Mouse (Mus musculus) embryonic facial prominence, embryonic 14.5 days (tissue): ENCODE measurements around the gene Gm20696. TPM values are rescaled to one million over a fixed set of nuclear protein-coding genes. Genes with fewer than 3 reads are reported as not detected.

Experiments used
- ATAC-seq: fragments of 200-750 bp; cut with Nextera tagmentation; 2 replicates; pipeline ENCODE4 v1.8.0; 2017; ENCODE audit warnings: low read depth, moderate number of reproducible peaks, moderate TSS enrichment
- DNase-seq: peaks from one replicate; pipeline ENCODE4 v3.0.0-alpha.2; 2015; ENCODE audit warnings: low spot score
- H3K27ac ChIP-seq: fragments of 300-500 bp; sonication (generic); replicated peaks from 2 replicates; pipeline ENCODE4 v1.5.1; 2014; ENCODE audit warnings: low read depth, mild to moderate bottlenecking, low read length, moderate library complexity
- H3K27me3 ChIP-seq: fragments of 300-500 bp; sonication (generic); replicated peaks from 2 replicates; pipeline ENCODE4 v1.6.1; 2014; ENCODE audit warnings: low read length; ENCODE audit not compliant: control insufficient read depth, insufficient read depth
- H3K36me3 ChIP-seq: fragments of 300-500 bp; sonication (generic); 2 replicates; pipeline ENCODE4 v1.6.1; 2014; ENCODE audit warnings: low read length, mixed read lengths; ENCODE audit not compliant: control insufficient read depth, insufficient read depth
- H3K4me1 ChIP-seq: fragments of 300-500 bp; sonication (generic); 2 replicates; pipeline ENCODE4 v1.6.1; 2014; ENCODE audit warnings: antibody characterized with exemption, low read length; ENCODE audit not compliant: control insufficient read depth, insufficient read depth
- H3K4me2 ChIP-seq: fragments of 300-500 bp; sonication (generic); 2 replicates; pipeline ENCODE4 v1.6.1; 2014; ENCODE audit warnings: low read depth, mild to moderate bottlenecking, low read length, moderate library complexity, mixed read lengths
- H3K4me3 ChIP-seq: fragments of 300-500 bp; sonication (generic); 2 replicates; pipeline ENCODE4 v1.5.1; 2014; ENCODE audit warnings: low read depth, mild to moderate bottlenecking, low read length
- H3K9ac ChIP-seq: fragments of 300-500 bp; sonication (generic); 2 replicates; pipeline ENCODE4 v1.6.1; 2014; ENCODE audit warnings: low read depth, mild to moderate bottlenecking, low read length, moderate library complexity, mixed read lengths
- H3K9me3 ChIP-seq: fragments of 300-500 bp; sonication (generic); 2 replicates; pipeline ENCODE4 v1.6.1; 2016; ENCODE audit warnings: low read length; ENCODE audit not compliant: control insufficient read depth
- WGBS: fragments of 180-500 bp; shearing (Covaris S2); extraction: QIAGEN DNeasy Blood & Tissue Kit; methylation state at CpG from one replicate; pipeline ENCODE4 v1.1.7; 2014; 5-methylcytosine and 5-hydroxymethylcytosine counted together
- polyA plus RNA-seq: library from polyadenylated mRNA; unstranded; fragments of >200 nt; fragmentation: Nextera tagmentation; extraction: Ambion mirVana; gene quantifications from 2 replicates; pipeline ENCODE4 v1.2.1, GENCODE M21; 2014

The Gm20696 gene
- polyA plus RNA-seq, 1 experiment from 2014 or later = 3.0 TPM

GRCm38 (mm10) chr6:99368118-99368753 lies 298.4 kb downstream of the Gm20696 start:
- DNase-seq (no peak), ATAC-seq (no peak)
- H3K27ac ChIP-seq = no peak overlapping the region
- H3K4me2 ChIP-seq = no peak overlapping the region
- no peaks in the 10 kb centered on the region for H3K36me3 ChIP-seq
- H3K9ac ChIP-seq = no peak overlapping the region
- H3K4me3 ChIP-seq = no peak overlapping the region
- no peaks in the 10 kb centered on the region for H3K9me3 ChIP-seq
- WGBS = 79% methylated on average over 4 of the region's 4 CpGs
- no peaks in the 10 kb centered on the region for H3K27me3 ChIP-seq
- H3K4me1 ChIP-seq = no peaks in the 10 kb centered on the region; the same call in 1 of the 2 replicates

DNA sequence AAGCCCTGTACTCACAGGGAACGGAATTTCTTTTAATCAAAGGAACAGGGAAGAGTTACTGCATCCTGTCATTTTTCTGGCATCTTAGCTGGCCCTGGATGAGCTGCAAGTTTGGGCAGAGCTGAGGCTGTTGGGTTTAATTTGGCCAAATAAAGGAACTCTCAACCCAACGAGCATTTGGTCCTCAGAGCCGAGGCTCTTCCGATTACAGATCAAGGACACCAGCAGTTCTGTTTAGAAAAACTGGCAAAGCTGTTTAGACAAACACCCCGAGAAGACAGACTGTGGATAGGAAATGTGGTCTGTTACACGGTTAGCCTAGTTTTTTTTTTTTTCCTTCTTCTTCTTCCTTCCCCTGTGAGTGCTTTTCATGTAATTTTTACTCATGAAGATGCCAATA lies 302.1 kb downstream of the Gm20696 start:
- H3K36me3 ChIP-seq = no peaks in the 10 kb centered on the region
- ATAC-seq = no peak
- H3K4me1 ChIP-seq = no peaks in the 10 kb centered on the region
- H3K9ac ChIP-seq = no peak overlapping the region
- H3K27me3 ChIP-seq = no peaks in the 10 kb centered on the region
- WGBS = 41% methylated on average over 6 of the region's 6 CpGs
- no peak overlapping the region for H3K27ac ChIP-seq
- H3K4me3 ChIP-seq = no peak overlapping the region
- H3K9me3 ChIP-seq = no peaks in the 10 kb centered on the region
- no peak overlapping the region for H3K4me2 ChIP-seq
- DNase-seq = no peak

GRCm38 (mm10) chr6:99360581-99360980 lies 306.0 kb downstream of the Gm20696 start:
- DNase-seq (no peak), ATAC-seq (no peak)
- Histone ChIP-seq H3K9ac (no peak overlapping the region), H3K4me3 (no peak overlapping the region), H3K4me1 (no peaks in the 10 kb centered on the region), H3K27me3 (no peaks in the 10 kb centered on the region), H3K4me2 (no peak overlapping the region), H3K27ac (no peak overlapping the region), H3K9me3 (no peaks in the 10 kb centered on the region), H3K36me3 (no peaks in the 10 kb centered on the region)
- WGBS = 88% methylated on average over 4 of the region's 4 CpGs

- WGBS = 77% methylated on average over 6 of the region's 6 CpGs
- H3K27ac ChIP-seq = no peak overlapping the region
- DNase-seq = no peak
- no peak overlapping the region for H3K9ac ChIP-seq
- ATAC-seq = no peak
- H3K9me3 ChIP-seq = no peaks in the 10 kb centered on the region
- no peaks in the 10 kb centered on the region for H3K27me3 ChIP-seq
- H3K4me3 ChIP-seq = no peak overlapping the region
- H3K4me2 ChIP-seq = no peak overlapping the region
- H3K4me1 ChIP-seq = no peaks in the 10 kb centered on the region
- H3K36me3 ChIP-seq = no peaks in the 10 kb centered on the region
Measured at GRCm38 (mm10) chr6:99359765-99360499, 306.7 kb downstream of the Gm20696 start.

DNA sequence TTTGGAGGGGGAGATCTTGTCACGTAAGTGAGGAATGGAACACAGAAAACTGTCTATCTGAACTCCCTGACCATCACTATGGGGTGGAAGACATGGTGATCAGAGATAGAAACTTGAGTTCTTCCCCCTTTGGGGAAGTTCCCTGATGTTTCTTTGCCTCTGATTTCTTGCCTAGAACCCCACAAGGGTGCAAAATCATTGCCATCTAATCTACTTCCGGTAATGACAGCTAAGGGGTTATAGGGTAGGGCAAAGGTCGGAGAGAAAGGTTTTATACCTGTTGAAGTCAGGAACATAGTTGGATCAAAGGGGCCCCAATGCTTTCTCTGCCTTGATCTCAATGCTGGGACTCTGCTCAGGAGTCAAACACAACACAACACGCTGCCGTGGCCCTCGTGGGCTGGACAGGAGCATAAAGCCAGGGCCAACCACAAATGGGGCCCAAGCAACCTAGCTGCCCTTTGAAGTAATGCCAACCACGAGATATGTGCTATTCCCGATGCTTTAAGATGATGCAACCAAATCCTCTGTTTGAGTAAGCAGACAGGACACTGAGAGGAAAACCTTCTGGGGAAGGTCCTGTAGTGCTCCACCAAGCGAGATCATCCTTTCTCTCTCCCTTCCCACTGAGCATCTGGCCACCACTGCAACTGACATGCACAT lies 307.4 kb downstream of the Gm20696 start:
- ATAC-seq (no peak), DNase-seq (no peak)
- Histone ChIP-seq H3K9me3 (no peaks in the 10 kb centered on the region), H3K36me3 (no peaks in the 10 kb centered on the region), H3K4me1 (peaks cover 3% of the 10 kb centered on the region; the same call in 1 of the 2 replicates), H3K4me3 (no peak overlapping the region), H3K27ac (no peak overlapping the region), H3K4me2 (no peak overlapping the region), H3K27me3 (no peaks in the 10 kb centered on the region), H3K9ac (no peak overlapping the region)
- 77% methylated on average over 9 of the region's 9 CpGs for WGBS

GRCm38 (mm10) chr6:99357931-99358330 lies 308.7 kb downstream of the Gm20696 start:
- DNase-seq (no peak), ATAC-seq (no peak)
- Histone ChIP-seq H3K27me3 (no peaks in the 10 kb centered on the region), H3K4me2 (no peak overlapping the region), H3K9ac (no peak overlapping the region), H3K9me3 (no peaks in the 10 kb centered on the region), H3K27ac (no peak overlapping the region), H3K36me3 (no peaks in the 10 kb centered on the region), H3K4me3 (no peak overlapping the region), H3K4me1 (peaks cover 8% of the 10 kb centered on the region; the same call in 1 of the 2 replicates)
- WGBS = 91% methylated on average over 2 of the region's 2 CpGs

DNA sequence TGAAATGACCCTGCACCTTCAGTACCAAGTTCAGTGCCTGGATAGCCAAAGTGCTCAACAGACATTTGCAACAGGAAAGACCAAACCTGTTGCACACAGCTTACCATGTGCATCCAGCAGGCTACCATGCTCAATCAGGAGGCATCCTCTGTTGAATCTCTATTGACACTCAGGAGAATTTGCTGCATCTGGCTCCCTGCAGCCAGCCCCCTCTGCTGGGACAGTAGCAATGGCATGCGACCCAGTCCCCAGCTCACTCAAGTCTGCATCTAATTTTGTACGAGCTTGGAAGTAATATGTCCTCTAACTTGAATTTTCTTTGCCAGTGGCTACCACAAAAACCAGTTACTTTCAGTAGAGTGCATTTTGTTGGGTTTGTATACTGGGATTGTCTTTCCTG lies 312.3 kb downstream of the Gm20696 start:
- Histone ChIP-seq H3K9me3 (no peaks in the 10 kb centered on the region), H3K4me2 (no peak overlapping the region; the same call in 1 of the 2 replicates), H3K9ac (no peak overlapping the region), H3K4me3 (no peak overlapping the region), H3K36me3 (no peaks in the 10 kb centered on the region), H3K27ac (no peak overlapping the region), H3K27me3 (no peaks in the 10 kb centered on the region; the same call in 1 of the 2 replicates), H3K4me1 (peaks cover 8% of the 10 kb centered on the region; the same call in 1 of the 2 replicates)
- DNase-seq = no peak
- WGBS = 29% methylated on average over 2 of the region's 2 CpGs
- ATAC-seq = no peak

- no peaks in the 10 kb centered on the region for H3K9me3 ChIP-seq
- H3K9ac ChIP-seq = no peak overlapping the region
- no peak overlapping the region for H3K27ac ChIP-seq
- H3K4me1 ChIP-seq = peaks cover 8% of the 10 kb centered on the region; the same call in 1 of the 2 replicates
- ATAC-seq (no peak), DNase-seq (no peak)
- no peak overlapping the region for H3K4me3 ChIP-seq
- no peaks in the 10 kb centered on the region for H3K36me3 ChIP-seq
- WGBS = 76% methylated on average over 2 of the region's 2 CpGs
- no peak overlapping the region for H3K4me2 ChIP-seq
- no peaks in the 10 kb centered on the region; the same call in 1 of the 2 replicates for H3K27me3 ChIP-seq
Measured at GRCm38 (mm10) chr6:99353441-99353840, 313.2 kb downstream of the Gm20696 start.
